Mouse (Mus musculus): ENCODE data around the gene Dgat2l6. TPM values are rescaled to one million over a fixed set of nuclear protein-coding genes. Genes with fewer than 3 reads are reported as not detected.

Gene Dgat2l6
- total RNA-seq (2023) = 0.12 to 0.21 TPM (median 0.13 TPM) in 3 of 4 replicates, not detected in the other

GRCm38 (mm10) chrX:100524471-100524870 is at the start of gene Dgat2l6:
Gene Dgat2l6 (plus strand): TSS chrX:100524838.

GRCm38 (mm10) chrX:100494068-100494978 is 30.3 kb upstream of the Dgat2l6 start, which contains the start of gene Igbp1:
Gene Igbp1 (plus strand): TSS chrX:100494291.

GRCm38 (mm10) chrX:100571951-100572350 is 47.3 kb downstream of the Dgat2l6 start, which contains the start of gene Awat1:
Gene Awat1 (plus strand): TSS chrX:100572251.

GRCm38 (mm10) chrX:100594791-100595190 is 70.2 kb downstream of the Dgat2l6 start, which contains the start of gene P2ry4:
Gene P2ry4 (minus strand): TSS chrX:100594869.

Other genes starting within 250 kb of the Dgat2l6 start
- not detected in 4 replicates for gene Otud6a, start 95.8 kb upstream of the Dgat2l6 start, total RNA-seq (2023)
- 0.30 to 1.0 TPM (median 0.47 TPM) in 4 replicates for gene Awat2, start 82.1 kb upstream of the Dgat2l6 start, total RNA-seq (2023)
- gene Igbp1, start 30.5 kb upstream of the Dgat2l6 start, total RNA-seq (2023) = 53.9 to 57.5 TPM (median 54.8 TPM) in 4 replicates
- gene Awat1, start 47.4 kb downstream of the Dgat2l6 start, total RNA-seq (2023) = not detected in 4 replicates
- gene P2ry4, start 70.0 kb downstream of the Dgat2l6 start, total RNA-seq (2023) = not detected in 4 replicates
- not detected in 4 replicates for gene Arr3, start 80.7 kb downstream of the Dgat2l6 start, total RNA-seq (2023)
- gene Kif4, start 100.9 kb downstream of the Dgat2l6 start, total RNA-seq (2023) = 0.63 to 1.9 TPM (median 1.5 TPM) in 4 replicates
- 17.2 to 22.4 TPM (median 19.8 TPM) in 4 replicates for gene Pdzd11, start 101.7 kb downstream of the Dgat2l6 start, total RNA-seq (2023)
- 0.30 TPM in 1 of 4 replicates, not detected in the others for gene Gdpd2, start 205.0 kb downstream of the Dgat2l6 start, total RNA-seq (2023)
- 4.7 to 9.0 TPM (median 5.3 TPM) in 4 replicates for gene Dlg3, start 242.9 kb downstream of the Dgat2l6 start, total RNA-seq (2023)